Mouse (Mus musculus) neural tube, embryonic 13.5 days (tissue): ENCODE data around the gene Vapa. TPM values are rescaled to one million over a fixed set of nuclear protein-coding genes. Genes with fewer than 3 reads are reported as not detected.
A peak's percentile ranks its signal among the peaks of the same experiment; 100 is the strongest.

Experiments
- ATAC-seq: fragments of 200-750 bp; cut with Nextera tagmentation; 2 replicates; pipeline ENCODE4 v1.8.0; 2017; ENCODE audit warnings: low read depth, mild to moderate bottlenecking, moderate TSS enrichment, moderate library complexity
- H3K27ac ChIP-seq: fragments of 300-500 bp; sonication (generic); replicated peaks from 2 replicates; pipeline ENCODE4 v1.5.1; 2015; ENCODE audit warnings: moderate library complexity, mild to moderate bottlenecking, inconsistent platforms
- H3K27me3 ChIP-seq: fragments of 300-500 bp; sonication (generic); 2 replicates; pipeline ENCODE4 v1.6.1; 2015; ENCODE audit warnings: mild to moderate bottlenecking, inconsistent platforms
- H3K36me3 ChIP-seq: fragments of 300-500 bp; sonication (generic); 2 replicates; pipeline ENCODE4 v1.6.1; 2015; ENCODE audit warnings: mild to moderate bottlenecking, inconsistent platforms
- H3K4me1 ChIP-seq: fragments of 300-500 bp; sonication (generic); replicated peaks from 2 replicates; pipeline ENCODE4 v1.6.1; 2015; ENCODE audit warnings: inconsistent platforms
- H3K4me2 ChIP-seq: fragments of 300-500 bp; sonication (generic); 2 replicates; pipeline ENCODE4 v1.6.1; 2015; ENCODE audit warnings: inconsistent platforms, mild to moderate bottlenecking, moderate library complexity
- H3K4me3 ChIP-seq: fragments of 300-500 bp; sonication (generic); 2 replicates; pipeline ENCODE4 v1.5.1; 2015; ENCODE audit warnings: mild to moderate bottlenecking, inconsistent platforms
- H3K9ac ChIP-seq: fragments of 300-500 bp; sonication (generic); 2 replicates; pipeline ENCODE4 v1.6.1; 2015; ENCODE audit warnings: moderate library complexity, mild to moderate bottlenecking, inconsistent platforms
- H3K9me3 ChIP-seq: fragments of 300-500 bp; sonication (generic); 2 replicates; pipeline ENCODE4 v1.6.1; 2016; ENCODE audit warnings: inconsistent platforms
- WGBS: fragments of 180-500 bp; shearing (Covaris S2); methylation state at CpG from one replicate; pipeline ENCODE4 v1.1.7; 2015; 5-methylcytosine and 5-hydroxymethylcytosine counted together
- polyA plus RNA-seq: library from polyadenylated mRNA; unstranded; fragments of >200 nt; fragmentation: Nextera tagmentation; extraction: Ambion mirVana; gene quantifications from 2 replicates; pipeline ENCODE4 v1.2.1, GENCODE M21; 2015

The Vapa gene
- 308 and 327 TPM in 2 replicates for polyA plus RNA-seq

DNA sequence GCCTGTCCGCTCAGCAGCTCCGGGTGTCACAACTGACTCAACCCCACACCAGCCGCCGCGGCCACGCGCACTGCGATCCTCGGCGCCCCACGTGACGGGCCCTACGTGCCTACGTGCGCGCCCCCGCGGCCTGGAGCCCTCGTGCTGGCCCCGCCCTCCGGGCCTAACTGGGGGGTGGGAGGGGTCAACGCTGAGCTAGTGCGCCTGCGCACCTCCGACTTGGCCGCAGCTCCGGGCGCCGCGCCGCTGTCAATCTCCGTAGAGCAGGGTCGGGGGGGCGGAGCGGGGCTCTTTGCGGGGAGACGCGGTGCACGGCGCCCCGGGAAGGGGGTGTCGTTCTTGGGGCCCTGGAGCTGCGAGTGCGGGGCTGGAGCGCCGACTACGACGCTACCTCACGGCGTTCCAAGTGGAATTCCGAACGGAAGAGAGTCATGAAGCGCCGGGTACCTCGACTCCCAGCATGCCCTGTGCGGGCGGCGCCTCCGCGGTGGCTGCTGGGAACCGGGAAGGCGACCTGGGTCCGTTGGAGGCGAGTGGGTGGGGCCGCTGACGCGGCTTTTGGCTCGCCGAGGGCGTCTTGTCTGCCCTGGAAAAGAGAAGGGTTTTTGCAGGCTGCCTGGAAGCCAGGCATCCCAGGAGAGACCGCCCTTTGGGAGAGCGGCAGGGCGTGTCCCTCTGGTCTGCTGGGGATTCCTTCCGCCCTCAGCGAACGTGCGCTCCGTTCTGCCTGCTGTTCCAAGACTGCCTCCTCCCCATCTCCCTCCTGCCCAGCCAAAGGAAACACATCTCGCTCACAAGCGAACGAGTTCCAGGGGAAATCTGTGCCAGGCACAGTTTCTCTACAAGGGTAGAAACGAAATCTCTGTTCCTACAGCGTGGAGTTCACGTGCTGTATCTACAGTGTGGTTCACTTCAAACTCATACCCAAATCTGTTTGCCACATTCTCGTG lies at the start of gene Vapa:
Gene Vapa (minus strand): TSS at position 93 of the 950 bp plus-strand sequence.
- peak; percentile 94 for ATAC-seq
- Histone ChIP-seq H3K4me1 (peaks cover 38% of the 10 kb centered on the region), H3K36me3 (no peaks in the 10 kb centered on the region), H3K27me3 (no peaks in the 10 kb centered on the region), H3K9ac (peak within 1 kb of the TSS; percentile 99), H3K27ac (peak within 1 kb of the TSS; percentile 100), H3K4me3 (peak within 1 kb of the TSS; percentile 96), H3K4me2 (peak within 1 kb of the TSS; percentile 77), H3K9me3 (no peaks in the 10 kb centered on the region)
- under 1% methylated on average over 70 of the region's 85 CpGs for WGBS

DNA sequence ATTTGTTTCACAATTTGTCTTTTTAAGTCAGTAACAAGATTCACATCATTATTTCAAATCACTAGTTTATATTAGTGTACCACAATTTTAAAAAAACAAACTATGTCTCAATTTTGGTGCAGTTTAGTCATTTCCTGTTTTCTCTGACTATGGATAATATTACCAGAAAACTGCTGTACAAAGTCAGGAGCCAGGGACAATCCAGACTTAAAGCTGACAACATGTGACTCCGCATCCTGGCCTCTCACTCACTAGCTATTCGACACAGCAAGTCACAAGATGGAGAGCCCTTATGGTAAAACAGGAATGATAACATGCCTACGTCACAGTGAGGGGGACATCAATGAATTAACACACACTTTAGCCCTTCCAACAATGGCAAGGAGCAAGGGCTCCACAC lies 49.3 kb upstream of the Vapa start:
- H3K36me3 ChIP-seq, result peaks cover 13% of the 10 kb centered on the region; the same call in 1 of the 2 replicates
- H3K27me3 ChIP-seq, result no peaks in the 10 kb centered on the region
- 0 out of 2 replicates have a peak, but pooled peaks cover 5% of the 10 kb centered on the region for H3K4me1 ChIP-seq
- H3K4me2 ChIP-seq, result no peak overlapping the region
- WGBS, result 91% methylated on average over 3 of the region's 3 CpGs
- no peak overlapping the region for H3K27ac ChIP-seq
- no peaks in the 10 kb centered on the region for H3K9me3 ChIP-seq
- H3K4me3 ChIP-seq, result no peak overlapping the region
- no peak overlapping the region for H3K9ac ChIP-seq
- ATAC-seq, result no peak

DNA sequence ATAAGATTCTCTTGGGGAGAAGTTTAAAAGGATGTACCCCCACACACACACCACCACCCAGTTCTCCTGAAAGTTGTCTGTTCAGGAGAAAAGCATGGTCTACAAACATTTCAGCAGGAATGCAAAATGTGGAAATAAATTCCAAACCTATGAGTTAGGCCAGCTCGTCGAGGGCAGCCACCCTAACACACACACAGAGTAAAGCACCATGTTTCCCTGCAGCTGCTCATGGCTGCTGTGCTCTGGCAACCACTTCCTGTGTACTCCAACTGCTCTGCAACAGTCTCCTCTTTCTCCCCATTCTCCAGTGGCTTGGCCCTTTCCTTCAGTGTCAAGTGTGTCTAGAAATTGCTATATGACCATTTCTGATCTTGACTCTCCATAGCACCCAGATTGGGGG lies 45.1 kb upstream of the Vapa start:
- WGBS, result 87% methylated on average over 2 of the region's 2 CpGs
- no peak for ATAC-seq

DNA sequence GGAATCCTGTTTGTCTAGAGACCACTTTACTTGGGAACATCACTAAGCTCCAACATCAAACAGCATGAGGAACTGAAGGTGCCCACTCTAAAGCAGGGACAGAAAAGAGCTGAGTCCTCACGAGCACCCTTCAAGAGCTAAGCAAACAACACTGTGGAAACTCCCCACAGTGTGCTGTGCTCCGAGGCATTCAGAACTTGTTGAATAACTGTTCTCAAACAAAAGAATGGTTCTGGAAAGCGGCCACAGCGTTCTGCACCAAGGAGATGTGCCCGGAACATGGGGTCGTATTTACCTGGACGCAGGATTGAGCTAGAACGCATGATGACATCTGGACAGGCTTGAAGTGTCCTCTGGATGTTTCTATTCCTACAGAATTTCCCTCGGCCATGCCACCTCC lies 44.6 kb upstream of the Vapa start:
- Histone ChIP-seq H3K9me3 (no peaks in the 10 kb centered on the region), H3K4me1 (no peaks in the 10 kb centered on the region), H3K27me3 (no peaks in the 10 kb centered on the region), H3K27ac (no peak overlapping the region), H3K9ac (no peak overlapping the region), H3K4me3 (no peak overlapping the region), H3K36me3 (peaks cover 3% of the 10 kb centered on the region; the same call in 1 of the 2 replicates), H3K4me2 (no peak overlapping the region)
- ATAC-seq, result no peak
- WGBS, result 92% methylated on average over 9 of the region's 9 CpGs

More for the DNA sequence above, 45.1 kb upstream of the Vapa start:
- H3K4me2 ChIP-seq, result no peak overlapping the region
- no peak overlapping the region for H3K4me3 ChIP-seq
- H3K9ac ChIP-seq, result no peak overlapping the region
- H3K9me3 ChIP-seq, result no peaks in the 10 kb centered on the region
- no peaks in the 10 kb centered on the region for H3K4me1 ChIP-seq
- no peaks in the 10 kb centered on the region for H3K36me3 ChIP-seq
- H3K27ac ChIP-seq, result no peak overlapping the region
- no peaks in the 10 kb centered on the region for H3K27me3 ChIP-seq

DNA sequence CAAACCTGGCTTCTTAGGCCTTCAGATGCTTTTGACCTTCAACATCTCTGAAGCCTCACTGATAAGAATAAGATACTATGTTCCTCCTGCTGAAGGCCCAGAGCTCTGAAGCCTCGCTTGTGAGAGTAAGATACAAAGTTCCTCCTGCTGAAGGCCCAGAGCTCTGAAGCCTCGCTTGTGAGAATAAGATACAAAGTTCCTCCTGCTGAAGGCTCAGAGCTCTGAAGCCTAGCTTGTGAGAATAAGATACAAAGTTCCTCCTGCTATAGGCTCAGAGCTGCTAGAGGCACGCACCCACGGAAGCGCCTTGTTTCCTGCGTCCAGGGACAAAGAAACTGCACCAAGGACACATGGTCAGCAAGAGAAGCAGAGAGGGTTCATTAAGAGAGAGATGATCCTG lies 43.4 kb upstream of the Vapa start:
- no peak for ATAC-seq
- H3K9ac ChIP-seq, result no peak overlapping the region
- H3K4me3 ChIP-seq, result no peak overlapping the region
- H3K4me1 ChIP-seq, result no peaks in the 10 kb centered on the region
- H3K4me2 ChIP-seq, result no peak overlapping the region
- no peaks in the 10 kb centered on the region for H3K27me3 ChIP-seq
- H3K9me3 ChIP-seq, result no peaks in the 10 kb centered on the region
- peaks cover 16% of the 10 kb centered on the region for H3K36me3 ChIP-seq
- 96% methylated on average over 6 of the region's 6 CpGs for WGBS
- no peak overlapping the region for H3K27ac ChIP-seq

DNA sequence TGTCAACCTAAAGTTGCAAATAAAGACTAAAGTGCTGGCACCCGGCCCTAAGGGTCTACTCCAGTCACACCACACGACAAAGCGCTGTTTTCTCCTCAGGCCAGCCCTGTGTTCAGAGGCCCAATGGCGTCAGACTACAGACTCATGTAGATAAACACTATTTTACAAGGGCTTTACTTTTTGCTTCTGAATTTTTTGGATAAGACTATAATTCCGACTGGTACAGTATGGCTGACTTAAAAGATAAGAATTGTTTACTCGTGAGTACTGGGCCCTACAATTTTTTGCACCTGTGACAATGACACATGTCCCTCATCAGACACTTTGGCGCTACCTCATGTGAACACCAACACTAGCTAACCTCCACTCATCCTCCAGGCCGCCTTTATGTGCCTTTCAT lies 42.7 kb upstream of the Vapa start:
- H3K27ac ChIP-seq, result no peak overlapping the region
- WGBS, result 93% methylated on average over 8 of the region's 8 CpGs
- H3K4me1 ChIP-seq, result no peaks in the 10 kb centered on the region
- no peak overlapping the region for H3K4me3 ChIP-seq
- no peaks in the 10 kb centered on the region for H3K27me3 ChIP-seq
- no peaks in the 10 kb centered on the region for H3K9me3 ChIP-seq
- H3K36me3 ChIP-seq, result peaks cover 17% of the 10 kb centered on the region
- H3K9ac ChIP-seq, result no peak overlapping the region
- no peak for ATAC-seq
- H3K4me2 ChIP-seq, result no peak overlapping the region

DNA sequence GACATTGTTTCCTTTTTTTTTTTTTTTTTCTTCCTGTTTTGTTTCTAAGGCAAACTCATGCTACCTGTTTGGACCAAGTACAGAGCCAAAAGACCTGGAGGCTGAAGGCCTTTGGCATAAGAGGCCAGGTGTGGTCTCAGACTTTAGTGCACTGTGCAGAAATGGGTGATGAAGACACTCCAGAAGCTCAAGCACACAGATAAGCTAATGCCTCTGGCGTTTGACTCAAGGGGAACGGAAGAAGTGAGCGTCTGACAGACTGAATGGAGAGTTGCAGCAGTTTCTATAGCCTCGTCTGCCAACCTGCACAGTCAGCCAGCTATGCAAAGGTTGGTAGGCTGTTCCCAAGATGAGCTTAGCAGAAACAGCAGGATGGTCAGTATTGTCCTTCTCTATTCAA lies 42.3 kb upstream of the Vapa start:
- Histone ChIP-seq H3K27me3 (no peaks in the 10 kb centered on the region), H3K36me3 (peaks cover 17% of the 10 kb centered on the region), H3K27ac (no peak overlapping the region), H3K4me2 (no peak overlapping the region), H3K4me1 (no peaks in the 10 kb centered on the region), H3K9me3 (no peaks in the 10 kb centered on the region), H3K4me3 (no peak overlapping the region), H3K9ac (no peak overlapping the region)
- no peak for ATAC-seq
- 90% methylated on average over 4 of the region's 4 CpGs for WGBS

DNA sequence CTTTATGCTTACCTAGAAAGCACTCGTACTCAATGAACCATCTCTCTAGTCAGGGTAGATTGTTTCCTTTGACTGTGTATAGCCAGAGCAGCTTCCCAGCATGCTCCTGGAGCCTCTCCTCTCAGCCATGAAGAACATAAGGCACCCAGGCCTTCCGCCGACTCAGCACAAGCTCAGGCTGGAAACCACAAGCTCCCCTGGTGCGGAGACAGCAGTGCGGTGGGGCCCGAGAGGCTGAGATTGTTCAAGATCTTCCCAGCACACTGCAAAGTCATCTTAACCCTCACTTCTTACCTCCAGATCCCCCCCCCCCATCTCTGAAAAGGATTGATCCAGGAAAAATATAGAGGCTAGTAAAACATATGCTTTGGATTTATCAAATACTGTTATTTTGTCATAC lies 37.2 kb upstream of the Vapa start:
- WGBS, result 92% methylated on average over 6 of the region's 6 CpGs
- no peaks in the 10 kb centered on the region for H3K9me3 ChIP-seq

DNA sequence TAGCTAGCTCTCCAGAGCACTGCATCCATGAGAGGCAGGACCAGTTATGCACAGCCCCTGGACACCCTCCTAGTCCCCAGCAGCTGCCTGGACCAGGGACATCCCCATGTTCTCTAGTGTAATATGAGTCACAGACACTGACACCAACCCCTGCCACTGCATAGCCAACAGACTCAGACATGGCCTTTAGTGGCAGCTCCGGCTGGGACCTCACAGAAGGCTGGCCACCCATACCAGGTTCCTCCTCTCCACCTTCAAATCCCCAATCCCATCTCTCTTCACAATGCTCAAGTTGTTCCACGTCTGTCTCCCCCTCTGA lies 35.8 kb upstream of the Vapa start:
- Histone ChIP-seq H3K27me3 (no peaks in the 10 kb centered on the region), H3K27ac (no peak overlapping the region), H3K36me3 (peaks cover 17% of the 10 kb centered on the region), H3K4me1 (0 out of 2 replicates have a peak, but pooled peaks cover 2% of the 10 kb centered on the region), H3K4me2 (no peak overlapping the region), H3K4me3 (no peak overlapping the region), H3K9me3 (no peaks in the 10 kb centered on the region), H3K9ac (no peak overlapping the region)
- ATAC-seq, result no peak
- WGBS, result 81% methylated on average over 2 of the region's 2 CpGs

More for the DNA sequence above, 37.2 kb upstream of the Vapa start:
- H3K4me3 ChIP-seq, result no peak overlapping the region
- ATAC-seq, result no peak
- no peak overlapping the region for H3K27ac ChIP-seq
- H3K27me3 ChIP-seq, result no peaks in the 10 kb centered on the region
- peaks cover 17% of the 10 kb centered on the region for H3K36me3 ChIP-seq
- H3K4me1 ChIP-seq, result 0 out of 2 replicates have a peak, but pooled peaks cover 2% of the 10 kb centered on the region
- H3K4me2 ChIP-seq, result no peak overlapping the region
- H3K9ac ChIP-seq, result no peak overlapping the region

DNA sequence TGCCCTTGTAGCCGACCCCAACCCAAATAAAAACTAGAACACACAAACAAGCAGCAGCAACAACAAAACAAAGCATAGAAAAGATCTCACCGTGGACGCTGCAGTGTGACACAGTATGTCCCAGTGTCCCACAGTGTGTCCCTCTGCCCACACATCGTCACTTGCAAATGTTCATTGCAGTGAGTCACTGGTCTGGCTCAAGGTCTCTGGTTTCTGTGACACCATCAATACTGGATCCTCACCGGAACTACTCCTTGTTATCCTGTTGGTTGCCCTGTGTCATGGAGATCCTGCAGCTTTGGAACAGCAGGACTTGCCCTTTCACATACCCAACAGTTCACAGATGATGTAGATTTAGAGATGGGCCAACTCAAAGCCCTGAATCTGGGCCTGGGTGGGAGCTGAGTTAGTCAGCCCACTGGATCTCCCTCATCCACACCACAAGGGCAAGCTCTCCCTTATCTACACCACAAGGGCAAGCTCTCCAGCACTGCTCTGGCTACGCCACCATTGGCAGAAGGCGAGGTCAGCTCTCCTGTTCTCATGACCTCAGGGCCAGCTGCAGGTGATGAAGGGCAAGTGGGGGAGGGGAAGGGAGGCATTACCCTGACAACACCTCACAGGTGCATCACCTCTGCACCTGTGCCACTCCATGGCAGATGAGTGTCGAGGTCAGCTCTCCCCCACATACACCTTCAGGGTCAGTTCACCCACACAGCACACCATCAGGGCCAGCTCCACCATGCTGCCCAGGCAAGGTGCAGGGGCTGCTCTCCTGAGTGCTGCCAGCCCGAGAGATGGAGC lies 35.2 kb upstream of the Vapa start:
- H3K4me3 ChIP-seq, result no peak overlapping the region
- ATAC-seq, result no peak
- WGBS, result 87% methylated on average over 9 of the region's 9 CpGs

DNA sequence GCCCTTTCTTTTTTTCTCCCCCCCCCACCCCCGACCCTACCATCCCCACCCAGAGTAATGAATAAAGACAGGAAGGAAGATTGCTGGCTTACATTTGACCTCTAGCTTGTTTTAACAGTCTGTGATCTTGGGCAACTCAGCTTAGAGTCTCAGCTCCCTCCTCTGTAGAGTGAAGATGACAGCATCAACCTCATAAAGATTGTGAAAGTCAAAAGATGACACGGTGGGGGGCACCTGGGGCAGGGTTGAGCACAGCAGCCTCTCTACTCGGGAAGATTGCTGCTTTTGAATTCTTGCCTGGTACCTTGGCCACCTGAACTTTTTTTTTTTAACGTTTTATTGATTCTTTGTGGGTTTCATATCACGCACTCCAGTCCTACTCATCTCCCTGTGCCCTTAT lies 34.6 kb upstream of the Vapa start:
- Histone ChIP-seq H3K4me1 (peaks cover 11% of the 10 kb centered on the region), H3K36me3 (peaks cover 14% of the 10 kb centered on the region), H3K27me3 (no peaks in the 10 kb centered on the region), H3K27ac (no peak overlapping the region), H3K9me3 (no peaks in the 10 kb centered on the region), H3K9ac (no peak overlapping the region), H3K4me2 (no peak overlapping the region), H3K4me3 (no peak overlapping the region)
- 57% methylated on average over 5 of the region's 5 CpGs for WGBS
- ATAC-seq, result no peak

More for the DNA sequence above, 35.2 kb upstream of the Vapa start:
- no peak overlapping the region for H3K4me2 ChIP-seq
- H3K27me3 ChIP-seq, result no peaks in the 10 kb centered on the region
- no peak overlapping the region for H3K27ac ChIP-seq
- peaks cover 5% of the 10 kb centered on the region for H3K4me1 ChIP-seq
- H3K9me3 ChIP-seq, result no peaks in the 10 kb centered on the region
- H3K9ac ChIP-seq, result no peak overlapping the region
- H3K36me3 ChIP-seq, result peaks cover 17% of the 10 kb centered on the region

DNA sequence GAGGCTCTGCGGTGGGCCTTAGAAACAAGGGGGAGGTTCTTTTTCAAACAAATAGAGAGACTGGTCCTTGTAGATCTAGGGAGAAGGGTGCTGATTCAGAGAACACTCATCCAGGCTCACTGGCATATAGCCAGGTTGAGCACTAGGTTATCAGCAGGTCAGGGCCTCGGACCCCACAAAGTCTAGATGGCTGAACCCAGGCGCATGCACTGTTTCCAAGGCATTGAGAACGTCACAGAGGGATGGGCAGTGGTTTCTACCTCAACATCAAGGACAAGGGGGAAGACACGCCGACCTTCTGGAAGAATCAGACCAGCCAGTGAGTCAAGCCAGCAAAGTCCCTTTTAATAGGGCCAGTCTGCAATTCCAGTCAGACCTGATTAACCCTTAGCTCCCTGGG lies 33.9 kb upstream of the Vapa start:
- Histone ChIP-seq H3K9ac (no peak overlapping the region), H3K4me3 (no peak overlapping the region), H3K9me3 (no peaks in the 10 kb centered on the region), H3K27ac (no peak overlapping the region), H3K4me1 (peaks cover 18% of the 10 kb centered on the region), H3K36me3 (peaks cover 7% of the 10 kb centered on the region), H3K27me3 (no peaks in the 10 kb centered on the region), H3K4me2 (no peak overlapping the region)
- WGBS, result 87% methylated on average over 6 of the region's 6 CpGs
- no peak for ATAC-seq
